Mouse (Mus musculus): ENCODE data around the gene Thtpa. TPM values are rescaled to one million over a fixed set of nuclear protein-coding genes. Genes with fewer than 3 reads are reported as not detected.
A peak's percentile ranks its signal among the peaks of the same experiment; 100 is the strongest.

Gene Thtpa
- polyA plus RNA-seq, 1 experiment, result 11.5 TPM

DNA sequence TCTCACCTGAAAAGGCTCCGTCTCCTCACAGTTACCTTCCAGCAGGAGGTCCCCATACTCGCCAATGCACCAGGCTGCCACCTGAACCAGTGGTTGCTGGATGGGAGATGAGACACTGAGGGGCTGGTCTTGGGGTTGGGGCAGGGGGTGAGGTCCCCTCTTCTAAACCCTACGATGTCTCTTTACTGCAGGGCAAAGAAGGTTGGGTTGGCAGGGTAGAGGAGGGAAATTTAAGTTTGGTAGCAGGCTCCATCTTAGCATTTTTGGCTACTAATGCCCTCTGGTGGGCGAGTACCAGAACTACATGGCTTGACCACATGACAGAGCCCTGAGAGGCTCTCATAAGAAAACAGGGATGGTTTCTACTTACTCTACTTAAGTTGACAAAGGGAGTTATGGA, 7.0 kb downstream of the Thtpa start:
- Histone ChIP-seq H3ac (ENCODE audit: control insufficient read depth, insufficient read length, low read depth) (no peak overlapping the region), H3K79me2 (ENCODE audit: control insufficient read depth, insufficient read depth) (no peaks in the 10 kb centered on the region), H3K79me3 (ENCODE audit: low read depth) (no peaks in the 10 kb centered on the region), H3K36me3 (ENCODE audit: control insufficient read depth, insufficient read depth) (peaks cover 9% of the 10 kb centered on the region), H3K27me3 (ENCODE audit: control insufficient read depth, insufficient read depth, insufficient read length) (no peaks in the 10 kb centered on the region), H3K4me3 (ENCODE audit: insufficient read depth, poor library complexity, severe bottlenecking) (no peak overlapping the region)
- peak; percentile 61 for TF ChIP-seq USF1 (IDR thresholded peaks at IDR 0.05; ENCODE audit: low read depth)
- TF ChIP-seq MYOG (IDR thresholded peaks at IDR 0.05; ENCODE audit: control insufficient read depth, extremely low read depth, insufficient read length), result no peak
- peak; percentile 20 for TF ChIP-seq CTCF (IDR thresholded peaks at IDR 0.05; ENCODE audit: control insufficient read depth, insufficient read depth, insufficient read length)

DNA sequence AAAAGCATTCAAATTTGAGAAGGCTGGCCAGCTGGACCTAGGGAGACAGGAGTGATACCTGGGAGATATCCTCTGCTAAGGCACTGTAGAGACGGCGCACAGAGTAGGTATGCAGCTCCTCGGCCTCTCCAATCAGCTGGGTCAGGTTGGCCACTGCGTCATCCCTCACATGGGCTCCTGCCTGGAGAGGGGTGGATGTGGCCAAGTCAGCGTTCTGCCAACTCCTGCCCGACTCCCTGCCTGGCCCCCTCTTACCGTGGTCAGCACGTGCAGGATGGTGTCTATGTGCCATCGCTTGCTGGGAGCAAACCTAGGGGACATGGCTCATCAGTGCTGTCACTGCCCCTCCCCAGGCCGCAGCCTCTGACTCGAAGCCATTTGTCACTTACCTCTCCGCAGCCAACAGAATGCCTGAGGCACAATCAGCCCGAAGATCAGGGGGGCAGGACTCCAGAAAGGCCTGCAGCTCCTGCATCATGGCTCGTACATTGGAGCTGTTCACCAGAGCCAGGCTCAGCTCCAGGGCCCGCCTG, 7.7 kb downstream of the Thtpa start:
- H3K27me3 ChIP-seq (ENCODE audit: control insufficient read depth, insufficient read depth, insufficient read length), result no peaks in the 10 kb centered on the region
- no peak overlapping the region for H3K4me3 ChIP-seq (ENCODE audit: insufficient read depth, poor library complexity, severe bottlenecking)
- no peaks in the 10 kb centered on the region for H3K79me2 ChIP-seq (ENCODE audit: control insufficient read depth, insufficient read depth)
- no peaks in the 10 kb centered on the region for H3K79me3 ChIP-seq (ENCODE audit: low read depth)
- TF ChIP-seq CTCF (IDR thresholded peaks at IDR 0.05; ENCODE audit: control insufficient read depth, insufficient read depth, insufficient read length), result no peak
- no peak for TF ChIP-seq FOSL1 (IDR thresholded peaks at IDR 0.05; ENCODE audit: insufficient read depth, low read length, poor library complexity, severe bottlenecking)
- no peak for TF ChIP-seq MYOG (IDR thresholded peaks at IDR 0.05; ENCODE audit: control insufficient read depth, extremely low read depth, insufficient read length)
- no peak for TF ChIP-seq MAX (IDR thresholded peaks at IDR 0.05)
- no peak for TF ChIP-seq MYOD1 (IDR thresholded peaks at IDR 0.05; ENCODE audit: control insufficient read depth, insufficient read length, low read depth)
- no peak for TF ChIP-seq USF1 (IDR thresholded peaks at IDR 0.05; ENCODE audit: low read depth)
- peaks cover 9% of the 10 kb centered on the region for H3K36me3 ChIP-seq (ENCODE audit: control insufficient read depth, insufficient read depth)
- H3ac ChIP-seq (ENCODE audit: control insufficient read depth, insufficient read length, low read depth), result no peak overlapping the region

DNA sequence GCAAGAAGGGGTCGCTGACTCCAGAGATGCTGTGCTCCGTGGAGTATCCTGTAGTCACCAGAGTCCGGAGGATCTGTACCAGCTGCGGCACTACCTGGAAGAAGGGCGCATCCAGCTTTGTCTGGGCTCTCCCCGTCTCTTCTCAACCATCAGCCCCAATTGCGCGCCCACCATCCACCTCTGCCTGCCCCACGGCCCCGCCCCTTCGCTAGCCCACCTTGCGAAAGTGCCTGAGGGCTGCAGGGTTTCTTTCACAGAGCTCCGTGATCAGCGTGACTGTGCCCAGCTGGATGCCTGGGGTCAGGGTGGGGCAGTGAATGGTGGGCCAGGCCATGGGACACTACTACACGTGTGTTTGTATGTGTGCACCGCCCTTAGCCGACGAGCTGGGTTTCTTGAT, 9.8 kb downstream of the Thtpa start:
- Histone ChIP-seq H3K27me3 (ENCODE audit: control insufficient read depth, insufficient read depth, insufficient read length) (peaks cover 10% of the 10 kb centered on the region), H3K4me3 (ENCODE audit: insufficient read depth, poor library complexity, severe bottlenecking) (no peak overlapping the region), H3K36me3 (ENCODE audit: control insufficient read depth, insufficient read depth) (peaks cover under 1% of the 10 kb centered on the region), H3K79me3 (ENCODE audit: low read depth) (no peaks in the 10 kb centered on the region), H3K79me2 (ENCODE audit: control insufficient read depth, insufficient read depth) (no peaks in the 10 kb centered on the region), H3ac (ENCODE audit: control insufficient read depth, insufficient read length, low read depth) (no peak overlapping the region)
- TF ChIP-seq MYOG (IDR thresholded peaks at IDR 0.05; ENCODE audit: control insufficient read depth, extremely low read depth, insufficient read length) (no peak), FOSL1 (IDR thresholded peaks at IDR 0.05; ENCODE audit: insufficient read depth, low read length, poor library complexity, severe bottlenecking) (no peak), MAX (IDR thresholded peaks at IDR 0.05) (no peak), CTCF (IDR thresholded peaks at IDR 0.05; ENCODE audit: control insufficient read depth, insufficient read depth, insufficient read length) (no peak), USF1 (IDR thresholded peaks at IDR 0.05; ENCODE audit: low read depth) (no peak), CEBPB (IDR thresholded peaks at IDR 0.05; ENCODE audit: low read depth) (no peak), MYOD1 (IDR thresholded peaks at IDR 0.05; ENCODE audit: control insufficient read depth, insufficient read length, low read depth) (no peak)

DNA sequence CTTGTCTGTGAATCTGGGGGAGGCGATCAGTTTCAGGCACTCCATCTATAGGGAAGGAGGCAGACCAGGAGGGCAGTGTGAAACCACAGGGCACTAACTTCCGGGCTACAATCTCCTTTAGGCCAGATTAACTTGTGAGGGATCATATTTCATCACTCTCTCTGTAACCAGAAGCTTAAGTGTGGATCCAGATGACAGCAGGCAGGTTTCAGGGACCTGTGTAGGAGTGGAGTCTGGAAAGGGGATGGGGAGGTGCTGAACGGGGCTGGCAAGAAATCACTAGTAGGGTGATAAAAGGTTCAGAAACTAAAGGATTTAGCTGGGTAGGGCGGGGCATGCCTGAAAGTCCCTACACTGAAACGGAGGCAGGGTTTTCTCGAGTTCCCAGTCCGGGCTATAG, 10.8 kb downstream of the Thtpa start:
- no peaks in the 10 kb centered on the region for H3K36me3 ChIP-seq (ENCODE audit: control insufficient read depth, insufficient read depth)
- no peak overlapping the region for H3ac ChIP-seq (ENCODE audit: control insufficient read depth, insufficient read length, low read depth)
- no peaks in the 10 kb centered on the region for H3K79me2 ChIP-seq (ENCODE audit: control insufficient read depth, insufficient read depth)
- H3K79me3 ChIP-seq (ENCODE audit: low read depth), result no peaks in the 10 kb centered on the region
- H3K27me3 ChIP-seq (ENCODE audit: control insufficient read depth, insufficient read depth, insufficient read length), result peaks cover 19% of the 10 kb centered on the region
- TF ChIP-seq MYOG (IDR thresholded peaks at IDR 0.05; ENCODE audit: control insufficient read depth, extremely low read depth, insufficient read length) (no peak), MAX (IDR thresholded peaks at IDR 0.05) (no peak), USF1 (IDR thresholded peaks at IDR 0.05; ENCODE audit: low read depth) (no peak), CEBPB (IDR thresholded peaks at IDR 0.05; ENCODE audit: low read depth) (no peak), MYOD1 (IDR thresholded peaks at IDR 0.05; ENCODE audit: control insufficient read depth, insufficient read length, low read depth) (no peak), FOSL1 (IDR thresholded peaks at IDR 0.05; ENCODE audit: insufficient read depth, low read length, poor library complexity, severe bottlenecking) (no peak), CTCF (IDR thresholded peaks at IDR 0.05; ENCODE audit: control insufficient read depth, insufficient read depth, insufficient read length) (no peak)
- no peak overlapping the region for H3K4me3 ChIP-seq (ENCODE audit: insufficient read depth, poor library complexity, severe bottlenecking)

DNA sequence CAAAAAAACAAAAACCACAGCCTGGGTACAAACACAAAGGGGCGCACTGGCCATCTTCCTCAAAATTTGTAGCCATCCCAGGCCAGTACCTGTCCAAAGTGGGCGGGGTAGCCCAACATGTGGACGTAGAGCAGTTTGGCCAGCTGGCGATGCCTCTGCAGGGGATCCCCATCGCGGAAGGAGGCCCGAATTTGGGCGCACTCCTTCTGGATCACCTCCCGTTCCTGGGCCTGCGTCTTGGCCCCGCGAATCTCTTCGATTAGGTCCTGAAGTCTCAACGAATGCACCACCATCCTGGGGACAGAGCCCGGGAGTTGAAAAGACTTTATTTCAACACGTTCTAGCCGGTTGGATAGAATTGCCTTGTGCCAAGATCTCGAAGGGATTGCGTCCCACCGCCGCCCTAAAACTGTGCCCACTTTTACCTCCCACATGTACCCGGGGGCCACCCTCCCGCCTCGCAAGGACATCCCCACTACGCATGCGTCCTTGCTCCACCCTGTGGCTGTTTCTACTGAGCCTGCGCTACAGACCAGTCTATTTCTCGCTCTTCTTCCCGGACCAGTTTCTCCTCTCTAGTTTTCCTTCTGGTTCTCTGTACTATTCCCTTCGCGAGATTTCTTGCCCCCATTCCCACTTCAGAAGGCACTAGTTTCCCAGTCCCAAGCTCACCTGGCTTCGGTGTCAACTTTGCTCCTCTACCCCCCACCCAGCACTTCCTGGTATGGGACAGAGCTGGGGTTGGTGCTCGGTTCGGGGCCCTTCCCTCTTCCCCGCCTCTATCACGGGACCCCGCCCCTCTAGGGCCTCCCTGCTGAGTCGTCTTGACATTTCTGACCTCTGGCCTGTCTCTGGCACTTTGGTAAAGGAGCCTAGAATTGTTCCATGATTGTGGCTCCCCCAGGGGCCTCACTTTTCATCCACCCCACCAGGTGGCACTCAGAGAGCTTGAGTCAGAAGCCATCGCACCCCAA, 11.5 kb downstream of the Thtpa start, which contains the start of gene Ap1g2:
Gene Ap1g2, minus strand, starts transcription at position 758 of the 974 bp plus-strand sequence.
- TF ChIP-seq CEBPB (IDR thresholded peaks at IDR 0.05; ENCODE audit: low read depth) (no peak), MYOG (IDR thresholded peaks at IDR 0.05; ENCODE audit: control insufficient read depth, extremely low read depth, insufficient read length) (no peak), USF1 (IDR thresholded peaks at IDR 0.05; ENCODE audit: low read depth) (no peak), MAX (IDR thresholded peaks at IDR 0.05) (no peak), FOSL1 (IDR thresholded peaks at IDR 0.05; ENCODE audit: insufficient read depth, low read length, poor library complexity, severe bottlenecking) (no peak), CTCF (IDR thresholded peaks at IDR 0.05; ENCODE audit: control insufficient read depth, insufficient read depth, insufficient read length) (no peak), MYOD1 (IDR thresholded peaks at IDR 0.05; ENCODE audit: control insufficient read depth, insufficient read length, low read depth) (no peak)
- Histone ChIP-seq H3K79me3 (ENCODE audit: low read depth) (no peaks in the 10 kb centered on the region), H3K4me3 (ENCODE audit: insufficient read depth, poor library complexity, severe bottlenecking) (peak within 1 kb of the TSS; percentile 27), H3K27me3 (ENCODE audit: control insufficient read depth, insufficient read depth, insufficient read length) (peaks cover 19% of the 10 kb centered on the region), H3K36me3 (ENCODE audit: control insufficient read depth, insufficient read depth) (no peaks in the 10 kb centered on the region), H3ac (ENCODE audit: control insufficient read depth, insufficient read length, low read depth) (peak within 1 kb of the TSS; percentile 38), H3K79me2 (ENCODE audit: control insufficient read depth, insufficient read depth) (no peaks in the 10 kb centered on the region)
